Mouse (Mus musculus) bone marrow macrophage, adult 2 months (primary cell): ENCODE data around the gene Gm42688. TPM values are rescaled to one million over a fixed set of nuclear protein-coding genes. Genes with fewer than 3 reads are reported as not detected.

ENCODE experiments used
- H3K27ac ChIP-seq: 2 replicates; pipeline ENCODE4 v1.5.1; 2012; ENCODE audit warnings: low read depth, low read length; ENCODE audit not compliant: insufficient read depth
- H3K4me1 ChIP-seq: 2 replicates; pipeline ENCODE4 v1.6.1; 2012; ENCODE audit warnings: low read length; ENCODE audit not compliant: control insufficient read depth, insufficient read depth
- H3K4me3 ChIP-seq: 2 replicates; pipeline ENCODE4 v1.5.1; 2012; ENCODE audit warnings: mild to moderate bottlenecking, low read length, moderate library complexity; ENCODE audit not compliant: insufficient read depth
- CTCF ChIP-seq: IDR thresholded peaks from 2 replicates; pipeline ENCODE4 v1.5.1; 2012; ENCODE audit warnings: low read depth, mild to moderate bottlenecking, low read length, moderate library complexity
- POLR2A ChIP-seq: IDR thresholded peaks from 2 replicates; pipeline ENCODE4 v1.6.1; 2012; ENCODE audit warnings: mild to moderate bottlenecking, low read depth, low read length, borderline replicate concordance
- polyA plus RNA-seq: library from polyadenylated mRNA; stranded (reverse); fragments of >200 nt; gene quantifications from 2 replicates; pipeline ENCODE4 v1.2.4, GENCODE M21; 2012; ENCODE audit not compliant: missing spikeins, insufficient read depth, insufficient read length

Gm42688 gene
- polyA plus RNA-seq, 1 experiment: 5.5 TPM

DNA sequence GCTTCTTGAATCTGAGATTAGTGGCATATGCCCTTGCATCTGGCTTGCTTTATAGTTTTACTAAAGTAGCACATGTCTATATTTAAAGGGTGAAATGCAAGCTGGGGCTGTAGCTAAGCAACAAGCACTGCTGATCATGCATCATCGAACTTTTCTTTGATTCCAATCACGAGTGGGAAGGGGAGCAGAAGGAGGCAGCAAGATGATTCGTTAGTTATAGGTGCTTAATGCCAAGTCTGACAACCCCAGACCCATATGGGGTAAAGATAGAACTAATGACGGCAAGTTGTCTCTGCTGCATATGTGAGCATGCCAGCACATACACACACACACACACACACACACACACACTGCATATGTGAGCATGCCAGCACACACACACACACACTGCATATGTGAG lies 2.7 kb downstream of the Gm42688 start:
- Histone ChIP-seq H3K4me3 (no peak overlapping the region), H3K27ac (no peak overlapping the region), H3K4me1 (peaks cover 13% of the 10 kb centered on the region)
- no peak for TF ChIP-seq CTCF
- TF ChIP-seq POLR2A: no peak

DNA sequence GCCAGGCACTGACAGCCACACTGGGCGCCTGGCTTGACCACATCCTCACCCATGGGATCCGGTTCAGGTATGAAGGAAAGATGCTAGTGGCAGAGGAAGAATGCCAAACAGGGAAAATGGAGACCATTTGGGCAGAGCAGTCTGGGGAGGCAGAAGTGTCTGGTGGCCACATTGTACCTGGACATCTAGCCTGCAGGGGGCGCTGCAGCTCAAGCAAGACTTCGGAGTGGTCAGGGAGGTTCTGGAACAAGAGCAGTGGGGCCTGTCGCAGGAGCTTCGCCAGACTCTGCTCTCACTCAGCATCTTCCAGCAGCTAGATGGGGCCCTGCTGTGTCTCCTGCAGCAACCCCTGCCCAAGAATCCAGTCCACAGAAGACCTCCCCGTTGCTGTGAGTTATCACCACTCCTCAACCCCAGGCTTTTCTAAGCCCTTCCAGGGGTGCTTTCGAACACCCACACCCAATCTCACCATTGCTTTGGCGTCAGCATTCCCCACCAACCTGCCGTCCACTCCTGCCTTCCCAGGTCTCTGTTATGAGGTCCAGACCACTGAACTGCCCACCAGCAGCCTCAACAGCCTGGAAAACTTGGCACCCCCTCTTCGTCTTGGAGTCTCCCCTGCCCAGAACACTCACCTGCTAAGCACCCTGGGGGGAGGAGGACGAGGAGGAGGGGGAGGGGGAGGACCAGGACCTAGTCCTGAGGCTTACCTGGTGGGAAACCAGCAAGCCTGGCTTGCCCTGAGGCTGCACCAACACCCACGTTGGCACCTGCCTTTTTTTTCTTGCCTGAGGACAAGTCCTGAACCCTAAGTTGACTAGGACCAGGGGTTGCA lies 6.4 kb downstream of the Gm42688 start:
- Histone ChIP-seq H3K4me3 (peak overlapping the region; percentile 89), H3K4me1 (peaks cover 10% of the 10 kb centered on the region), H3K27ac (no peak overlapping the region)
- TF ChIP-seq CTCF: peak; percentile 54; the same call in 1 of the 2 replicates
- no peak for TF ChIP-seq POLR2A

DNA sequence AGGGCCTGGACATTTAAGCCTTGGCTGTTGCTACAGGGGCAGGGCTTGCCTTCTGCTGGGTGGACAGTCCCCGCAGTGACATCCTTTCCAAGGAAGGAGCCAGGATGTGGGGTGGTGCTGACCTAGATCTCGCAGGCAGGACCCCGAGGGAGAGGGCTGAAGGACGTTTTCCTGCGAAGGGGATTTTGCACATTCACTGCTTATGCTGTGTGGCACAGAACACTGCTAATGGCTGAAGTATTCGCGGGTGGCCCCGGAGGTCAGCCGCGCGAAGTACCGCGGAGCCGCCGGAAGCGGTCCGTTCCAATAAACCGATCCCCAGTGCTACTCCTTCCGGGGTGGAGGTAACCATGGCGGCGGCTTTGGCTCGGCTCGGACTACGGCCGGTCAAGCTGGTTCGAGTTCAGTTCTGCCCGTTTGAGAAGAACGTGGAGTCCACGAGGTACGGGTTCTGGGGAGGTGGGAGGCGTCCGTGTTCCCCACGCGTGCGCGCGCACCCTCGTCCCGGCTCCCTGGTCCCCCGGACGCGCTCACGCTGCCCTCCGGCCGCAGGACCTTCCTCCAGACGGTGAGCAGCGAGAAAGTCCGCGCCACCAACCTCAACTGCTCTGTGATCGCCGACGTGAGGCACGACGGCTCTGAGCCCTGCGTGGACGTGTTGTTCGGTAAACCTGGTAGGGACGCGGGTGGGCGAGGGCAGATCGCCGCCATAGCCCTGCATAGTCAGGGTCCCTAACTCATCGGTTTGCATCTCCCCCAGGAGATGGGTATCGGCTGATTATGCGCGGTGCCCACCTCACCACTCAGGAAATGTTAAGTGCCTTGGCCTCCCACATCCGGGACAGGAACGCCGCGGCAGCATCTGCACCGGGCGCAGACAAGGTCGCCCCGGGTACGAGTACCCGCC lies 7.6 kb downstream of the Gm42688 start, which contains the start of gene Mrpl53:
Gene Mrpl53, plus strand, starts transcription at position 279 of the 907 bp plus-strand sequence.
- TF ChIP-seq CTCF: no peak
- TF ChIP-seq POLR2A: no peak
- peaks cover 7% of the 10 kb centered on the region for H3K4me1 ChIP-seq

DNA sequence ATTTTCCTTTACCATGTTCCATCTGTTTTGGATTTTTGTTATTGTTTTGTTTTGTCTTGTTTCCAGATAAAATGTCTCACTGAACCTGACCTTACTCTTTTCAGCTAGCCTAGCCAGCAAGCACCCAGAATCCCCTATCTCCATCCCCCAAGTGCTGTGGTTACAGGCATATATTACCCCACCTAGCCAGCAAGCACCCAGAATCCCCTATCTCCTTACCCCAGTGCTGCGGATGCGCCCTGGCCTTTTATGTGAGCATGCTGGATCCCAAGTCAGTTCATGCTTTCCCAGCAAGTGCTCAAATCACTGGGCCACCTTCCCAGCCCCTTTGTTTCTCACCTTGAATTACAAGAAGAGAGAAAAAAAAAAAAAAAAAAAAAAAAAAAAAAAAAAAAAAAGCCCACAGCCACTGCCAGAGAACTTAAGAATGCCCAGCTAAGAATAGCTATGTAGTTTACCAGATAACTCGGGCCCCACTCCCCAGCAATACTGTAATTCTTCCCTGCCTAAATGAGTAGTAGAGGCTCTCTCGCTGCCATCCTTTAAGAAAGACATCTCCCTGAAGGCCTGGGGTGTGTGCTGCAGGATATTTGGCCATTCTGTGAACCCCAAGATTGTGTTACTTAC lies 10.2 kb downstream of the Gm42688 start:
- Histone ChIP-seq H3K4me3 (no peak overlapping the region), H3K27ac (no peak overlapping the region), H3K4me1 (peaks cover 14% of the 10 kb centered on the region)
- TF ChIP-seq POLR2A: no peak
- no peak for TF ChIP-seq CTCF

More for the DNA sequence above, 7.6 kb downstream of the Gm42688 start, which contains the start of gene Mrpl53:
- Histone ChIP-seq H3K27ac (peak within 1 kb of the TSS; percentile 70), H3K4me3 (peak within 1 kb of the TSS; percentile 89)

DNA sequence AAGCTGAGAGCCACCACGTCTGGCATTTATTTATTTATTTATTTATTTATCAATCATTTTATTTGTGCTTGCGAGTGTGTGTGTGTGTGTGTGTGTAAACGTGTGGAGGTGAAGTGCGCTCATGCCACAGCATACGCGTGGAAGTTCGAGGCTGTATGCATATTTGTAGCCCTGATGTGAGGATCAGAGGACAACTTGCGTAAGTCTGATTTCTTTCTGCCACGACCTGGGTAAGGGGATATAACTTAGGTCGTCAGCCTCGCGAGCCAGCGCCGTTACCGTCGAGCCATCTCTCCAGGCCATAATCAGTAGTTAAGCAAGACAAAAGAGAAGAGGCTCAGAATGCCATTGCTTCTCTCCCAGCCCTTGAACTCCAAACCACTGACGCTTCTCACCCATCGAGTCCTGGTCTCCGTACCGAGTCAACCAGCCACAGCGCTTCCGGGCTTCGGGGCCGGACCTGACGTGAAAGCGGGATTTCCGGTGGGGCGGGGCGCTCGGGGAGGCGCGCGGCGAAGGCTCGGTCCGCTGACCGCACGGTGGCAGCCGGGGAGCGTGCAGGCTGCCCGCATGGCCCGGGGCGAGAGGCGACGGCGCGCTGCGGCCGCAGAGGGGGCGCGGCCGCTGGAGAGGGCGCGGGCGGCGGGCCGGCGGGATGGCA lies 13.7 kb downstream of the Gm42688 start, which contains the start of gene Mogs:
Gene Mogs, plus strand, starts transcription at position 486 of the 661 bp plus-strand sequence.
- Histone ChIP-seq H3K4me1 (peaks cover 18% of the 10 kb centered on the region), H3K27ac (peak within 1 kb of the TSS; percentile 73), H3K4me3 (peak within 1 kb of the TSS; percentile 77)
- TF ChIP-seq CTCF (no peak), POLR2A (no peak)

DNA sequence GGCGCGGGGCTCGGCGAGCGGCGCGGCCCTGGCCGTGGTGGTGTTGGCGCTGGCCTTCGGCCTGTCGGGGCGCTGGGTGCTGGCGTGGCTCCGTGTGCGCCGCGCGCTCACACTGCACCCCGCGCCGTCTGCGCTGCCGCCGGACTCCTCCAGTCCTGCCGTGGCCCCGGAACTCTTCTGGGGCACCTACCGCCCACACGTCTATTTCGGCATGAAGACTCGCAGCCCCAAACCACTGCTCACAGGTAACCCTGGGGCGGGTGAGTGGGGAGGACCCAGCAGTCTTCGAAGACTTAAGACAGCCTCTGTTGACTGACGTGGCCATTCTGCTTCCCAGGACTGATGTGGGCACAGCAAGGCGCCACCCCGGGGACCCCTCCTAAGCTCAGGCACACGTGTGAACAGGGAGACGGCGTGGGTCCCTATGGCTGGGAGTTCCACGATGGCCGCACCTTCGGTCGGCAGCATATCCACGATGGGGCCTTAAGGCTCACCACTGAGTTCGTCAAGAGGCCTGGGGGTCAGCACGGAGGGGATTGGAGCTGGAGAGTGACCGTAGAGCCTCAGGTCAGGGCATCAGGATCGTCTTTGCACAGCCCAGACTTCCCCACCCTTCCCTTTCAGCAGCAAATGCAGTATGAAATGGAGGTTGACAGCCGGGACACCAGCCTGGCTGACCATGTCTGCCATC lies 14.4 kb downstream of the Gm42688 start:
- peak overlapping the region; percentile 77 for H3K4me3 ChIP-seq
- H3K27ac ChIP-seq: 0 out of 2 replicates have a peak overlapping the region, but pooled peaks have one; percentile 1
- TF ChIP-seq CTCF (no peak), POLR2A (no peak)
- peaks cover 16% of the 10 kb centered on the region for H3K4me1 ChIP-seq

DNA sequence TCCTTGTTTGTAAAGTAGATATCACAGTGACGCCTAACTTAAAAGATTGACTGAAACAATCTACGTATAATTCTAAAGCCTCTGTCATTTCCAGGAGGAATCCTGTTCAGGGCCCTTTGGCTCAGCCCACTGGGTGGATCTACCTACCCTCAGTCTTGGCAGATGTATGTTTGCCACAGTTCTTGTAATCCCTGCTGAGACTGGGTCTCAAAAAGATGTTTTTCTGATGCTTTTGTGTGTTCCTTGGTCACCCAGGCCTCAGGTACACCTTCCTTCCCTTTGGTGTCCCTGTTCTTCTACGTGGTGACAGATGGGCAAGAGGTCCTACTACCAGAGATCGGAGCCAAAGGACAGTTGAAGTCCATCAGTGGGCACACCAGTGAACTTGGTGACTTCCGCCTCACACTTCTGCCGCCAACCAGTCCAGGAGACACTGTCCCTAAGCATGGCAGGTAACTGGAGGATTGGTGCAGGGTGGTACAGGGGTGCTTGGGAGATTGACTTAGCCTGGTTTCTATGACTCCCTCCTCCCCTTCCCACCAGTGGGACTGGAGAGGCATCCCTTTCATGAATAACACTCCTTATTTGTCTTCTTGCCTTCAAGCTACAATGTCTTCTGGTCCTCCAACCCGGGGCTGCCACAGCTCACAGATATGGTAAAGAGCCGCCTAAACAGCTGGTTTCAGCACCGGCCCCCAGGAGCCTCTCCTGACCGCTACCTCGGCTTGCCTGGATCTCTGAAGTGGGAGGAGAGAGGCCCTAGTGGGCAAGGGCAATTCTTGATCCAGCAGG lies 15.2 kb downstream of the Gm42688 start:
- H3K4me3 ChIP-seq: peak overlapping the region; percentile 77
- peaks cover 16% of the 10 kb centered on the region for H3K4me1 ChIP-seq
- TF ChIP-seq CTCF (no peak), POLR2A (no peak)
- H3K27ac ChIP-seq: no peak overlapping the region

DNA sequence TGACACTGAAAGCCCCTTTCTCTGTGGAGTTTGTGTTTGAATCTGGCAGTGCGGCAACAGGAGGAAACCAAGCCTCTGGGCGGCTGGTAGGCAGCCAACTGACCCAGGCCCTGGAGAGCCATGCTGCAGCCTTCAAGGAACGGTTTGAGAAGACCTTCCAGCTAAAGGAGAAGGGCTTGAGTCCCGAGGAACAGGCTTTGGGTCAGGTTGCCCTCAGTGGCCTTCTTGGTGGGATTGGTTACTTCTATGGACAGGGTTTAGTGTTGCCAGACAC lies 15.7 kb downstream of the Gm42688 start:
- TF ChIP-seq POLR2A (no peak), CTCF (no peak)
- Histone ChIP-seq H3K4me3 (no peak overlapping the region), H3K4me1 (peaks cover 16% of the 10 kb centered on the region), H3K27ac (no peak overlapping the region)
